Mouse (Mus musculus) adrenal gland, adult 8-10 months (tissue): ENCODE measurements at regions not wholly inside any gene's neighbourhood (a gene's known extent, or its start where the extent isn't known, plus 50 kb on each side); places are given as distances from the start of the nearest gene placed in this dataset.

ENCODE experiments used
- DNase-seq: peaks from one replicate; pipeline ENCODE4 v3.0.0; 2022

GRCm38 (mm10) chr5:98108394-98108793 is 58.6 kb upstream of the Prdm8 start:
- peak; percentile 14 for DNase-seq

- DNase-seq, result no peak
Measured at GRCm38 (mm10) chr5:98106261-98106660, 60.7 kb upstream of the Prdm8 start.

GRCm38 (mm10) chr5:98083409-98083808 is 52.6 kb upstream of the Antxr2 start:
- DNase-seq, result no peak

GRCm38 (mm10) chr5:98081204-98081603 is 50.4 kb upstream of the Antxr2 start:
- no peak for DNase-seq
